10 mouse cellular contexts compared by ENCODE assay signal in the genomic region with DNA sequence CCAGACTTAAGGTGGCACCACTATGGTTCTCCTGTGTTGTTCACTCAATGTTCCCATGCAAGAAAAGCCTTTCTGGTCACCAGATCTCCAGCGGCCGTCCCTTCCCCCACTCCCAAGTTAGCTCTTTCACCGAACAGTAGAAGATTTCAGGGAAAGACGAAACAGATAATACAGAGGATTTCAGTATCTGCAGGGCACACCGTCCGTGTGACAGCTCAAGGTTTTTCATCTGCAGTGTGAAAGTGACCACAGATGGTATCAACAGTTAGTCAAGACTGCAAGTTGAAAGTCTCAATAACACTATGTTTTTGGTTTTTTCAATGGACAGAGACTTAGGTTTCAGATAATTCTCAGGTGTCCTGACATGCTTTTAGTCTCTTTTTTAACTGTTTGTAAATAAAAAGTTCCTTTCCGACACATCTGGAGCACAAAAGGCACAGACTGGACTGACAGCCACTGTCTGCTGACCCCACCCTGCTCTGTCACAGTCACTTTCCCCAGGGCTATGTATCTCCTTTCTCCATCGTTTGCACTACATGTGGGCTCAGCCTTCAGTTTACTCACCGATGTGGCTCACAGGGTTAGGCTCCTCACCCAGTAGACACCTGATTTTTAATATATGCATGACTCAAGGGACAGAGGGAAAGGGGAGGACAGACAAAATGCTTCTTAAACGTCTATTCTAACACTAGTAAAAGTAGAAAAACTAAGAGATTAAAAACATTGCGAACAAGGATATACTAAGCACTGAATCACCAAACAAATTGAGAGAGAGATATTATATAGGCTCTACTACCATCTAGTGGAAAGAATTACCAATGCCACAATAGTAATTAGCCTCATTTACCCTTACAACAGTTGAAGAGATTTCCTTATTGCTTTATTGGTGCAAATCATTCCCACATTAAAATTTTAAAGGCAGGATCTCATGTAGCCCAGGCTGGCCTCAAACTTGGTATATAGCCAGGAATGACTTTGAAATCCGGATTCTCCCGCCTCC. TPM values are rescaled to one million over a fixed set of nuclear protein-coding genes. Genes with fewer than 3 reads are reported as not detected.
DNase-seq lines count a peak whose midpoint lies in the region; ATAC-seq and TF ChIP-seq lines count a peak whose summit lies in the region.
"Had no signal": no experiment of that assay in that cellular context is flagged by ENCODE, and none has a peak within 500 bp of the region (broad histone marks: within the 10 kb centered on the region; RNA-seq: fewer than 3 reads in every experiment).

No protein-coding gene starts in this region.

- H3K4me3 ChIP-seq in heart, adult 2 months, result no peak overlapping the region
- H3K4me3 ChIP-seq in liver, embryonic 14.5 days (ENCODE audit: insufficient read depth in 1 of 2, low read depth in 2 of 2, low read length in 2 of 2), result no peak overlapping the region

- no peak overlapping the region for H3K27ac ChIP-seq in heart, adult 2 months
- H3K27ac ChIP-seq in liver, embryonic 14.5 days, result no peak overlapping the region

- intact Hi-C loops in heart, adult 2 months (cut with DNase I), result no loop called here
- intact Hi-C loops in heart, postnatal 25 days (cut with DNase I), result loop anchor here (5.0 kb wide), 2 partner anchors 92 to 198 kb away; no protein-coding TSS in a partner anchor

- H3K27me3 ChIP-seq in heart, adult 2 months (ENCODE audit: control insufficient read depth, insufficient read depth, low read length), result peaks cover 2% of the 10 kb centered on the region; the same call in 1 of the 2 replicates
- H3K27me3 ChIP-seq in liver, embryonic 14.5 days (ENCODE audit: control insufficient read depth, insufficient read depth, low read length), result no peaks in the 10 kb centered on the region

- no peak overlapping the region for H3K4me2 ChIP-seq in liver, embryonic 14.5 days (ENCODE audit: low read depth)

- H3K4me1 ChIP-seq in heart, adult 2 months (ENCODE audit: control insufficient read depth, insufficient read depth, low read length), result peaks cover 1% of the 10 kb centered on the region; the same call in 1 of the 2 replicates
- H3K4me1 ChIP-seq in liver, embryonic 14.5 days (replicated peaks; ENCODE audit: control insufficient read depth in 2 of 2, insufficient read depth in 2 of 2, low read length in 1 of 2), result peaks cover 0 to 10% of the 10 kb centered on the region in 2 experiments; a peak in 2 of 4 replicates

- no peak overlapping the region for H3K9ac ChIP-seq in heart, adult 2 months (ENCODE audit: low read depth, low read length)
- peak overlapping the region; percentile 27; the same call in 1 of the 2 replicates for H3K9ac ChIP-seq in liver, embryonic 14.5 days (replicated peaks)

- ATAC-seq in liver, embryonic 14.5 days (ENCODE audit: insufficient read depth), result peak; percentile 35; the same call in 1 of the 2 replicates

- DNase-seq in heart, adult 2 months, result no peak
- no peak for DNase-seq in heart, adult 18-20 months
- peak; percentile 50 for DNase-seq in CD4-positive helper T cell, adult 2 months (ENCODE audit: low read depth, low spot score)
- peak; percentile 40 for DNase-seq in c-Kit-positive CD71-positive TER-119-negative erythroid progenitor cells, embryonic 14.5 days (ENCODE audit: low read depth)
- DNase-seq in liver, embryonic 14.5 days (ENCODE audit: low read depth in 3 of 3, low spot score in 3 of 3), result no peak
- no peak for DNase-seq in cerebellum, adult 18-20 months
- no peak for DNase-seq in heart, postnatal 25 days (ENCODE audit: low spot score)
- no peak for DNase-seq in urinary bladder, postnatal 4 days (ENCODE audit: low spot score in 2 of 2)
- DNase-seq: kidney, postnatal 36 days; lung, postnatal 36 days had no signal

- no peaks in the 10 kb centered on the region; the same call in none of the 2 replicates for H3K36me3 ChIP-seq in heart, adult 2 months (ENCODE audit: control insufficient read depth, insufficient read depth, low read length)
- H3K36me3 ChIP-seq in liver, embryonic 14.5 days (replicated peaks; ENCODE audit: control insufficient read depth, insufficient read depth, low read depth), result no peaks in the 10 kb centered on the region

- WGBS in heart, adult 2 months, result 70% methylated on average over 13 of the region's 13 CpGs
- WGBS in liver, embryonic 14.5 days (ENCODE audit: insufficient replicate concordance), result 25% methylated on average over 13 of the region's 13 CpGs

- H3K9me3 ChIP-seq in liver, embryonic 14.5 days (ENCODE audit: control insufficient read depth, low read length), result no peaks in the 10 kb centered on the region

- TF ChIP-seq POLR2A in heart, adult 2 months (IDR thresholded peaks at IDR 0.05; ENCODE audit: insufficient read depth, low read depth, low read length), result no peak

- TF ChIP-seq CTCF in heart, adult 2 months (IDR thresholded peaks at IDR 0.05), result peak; percentile 66
- TF ChIP-seq CTCF in liver, embryonic 14.5 days (IDR thresholded peaks at IDR 0.05; ENCODE audit: low read depth), result no peak

- TF ChIP-seq EP300 in heart, adult 2 months (IDR thresholded peaks at IDR 0.05; ENCODE audit: insufficient read depth, low read depth, low read length), result no peak
- TF ChIP-seq EP300 in liver, embryonic 14.5 days (IDR thresholded peaks at IDR 0.05; ENCODE audit: low read depth), result no peak

- no peaks in the 10 kb centered on the region for H3K79me2 ChIP-seq in heart, adult 2 months (replicated peaks; ENCODE audit: control insufficient read depth, insufficient read depth, low read length)

RNA-seq across cellular contexts. Expression of a gene that starts 6.6 kb away (rescaled TPM):
- under 1 TPM; 0.10 to 0.30 TPM for total RNA-seq in heart, adult 2 months (2021)
- 0.12 and 0.18 TPM in 2 replicates for polyA plus RNA-seq in heart, adult 2 months (2012; rRNA removed)
- under 1 TPM; 0.10 to 0.51 TPM for total RNA-seq in heart, adult 18-20 months (2021)
- 0.01 TPM in 2 replicates for polyA plus RNA-seq in liver, embryonic 14.5 days (2012; rRNA removed)
- 0.08 TPM in 1 of 2 replicates, not detected in the other for polyA plus RNA-seq in liver, embryonic 14.5 days (2014; fragmentation: Nextera tagmentation; extraction: Ambion mirVana)
- under 1 TPM; 0.08 to 0.14 TPM for total RNA-seq in heart, postnatal 25 days (2021)

Comparison
In these comparisons a context has a peak if more than half of its experiments do, and no peak if none do; other contexts are left out.
1. DNase-seq: peak in CD4-positive helper T cell, adult 2 months (single experiment) and c-Kit-positive CD71-positive TER-119-negative erythroid progenitor cells, embryonic 14.5 days (single experiment); none in heart, adult 2 months (0 of 2), heart, adult 18-20 months (0 of 2), liver, embryonic 14.5 days (0 of 3), cerebellum, adult 18-20 months (0 of 2), heart, postnatal 25 days (single experiment) and urinary bladder, postnatal 4 days (0 of 2).